Mouse (Mus musculus) erythroblast, embryonic 14.5 days (primary cell): ENCODE measurements around the gene Wbp11.

Experiments used
- GATA1 ChIP-seq: IDR thresholded peaks from 2 replicates; pipeline ENCODE4 v1.6.1; 2012; ENCODE audit warnings: low read length, inconsistent platforms, mixed read lengths
- TAL1 ChIP-seq: IDR thresholded peaks from 3 replicates; pipeline ENCODE4 v1.6.1; 2012; ENCODE audit warnings: low read length, inconsistent platforms, mixed read lengths

DNA sequence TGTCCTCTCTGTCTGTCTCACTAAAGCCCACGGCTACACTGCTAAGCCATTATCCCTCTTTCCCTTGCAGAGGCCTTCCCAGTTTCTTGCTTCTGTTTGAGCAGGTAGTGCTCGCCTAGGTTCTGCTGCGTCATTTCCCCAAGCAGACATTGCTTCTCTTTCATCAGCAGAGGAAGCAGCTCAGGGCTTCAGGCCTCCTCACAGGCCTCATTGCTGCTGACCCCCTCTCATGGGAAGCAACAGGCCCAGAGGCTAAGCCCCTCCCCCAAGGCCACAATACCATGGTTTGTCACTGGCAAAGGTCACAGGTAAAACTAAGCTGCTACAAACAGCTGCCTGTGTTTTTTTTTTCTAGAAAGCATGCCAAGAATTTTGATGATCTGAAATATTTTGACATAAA lies 24.7 kb upstream of the Wbp11 start:
- TF ChIP-seq GATA1, result no peak
- TF ChIP-seq TAL1, result no peak
